Mouse (Mus musculus): Measurements from ENCODE around the gene Loxl3.

The Loxl3 gene

DNA sequence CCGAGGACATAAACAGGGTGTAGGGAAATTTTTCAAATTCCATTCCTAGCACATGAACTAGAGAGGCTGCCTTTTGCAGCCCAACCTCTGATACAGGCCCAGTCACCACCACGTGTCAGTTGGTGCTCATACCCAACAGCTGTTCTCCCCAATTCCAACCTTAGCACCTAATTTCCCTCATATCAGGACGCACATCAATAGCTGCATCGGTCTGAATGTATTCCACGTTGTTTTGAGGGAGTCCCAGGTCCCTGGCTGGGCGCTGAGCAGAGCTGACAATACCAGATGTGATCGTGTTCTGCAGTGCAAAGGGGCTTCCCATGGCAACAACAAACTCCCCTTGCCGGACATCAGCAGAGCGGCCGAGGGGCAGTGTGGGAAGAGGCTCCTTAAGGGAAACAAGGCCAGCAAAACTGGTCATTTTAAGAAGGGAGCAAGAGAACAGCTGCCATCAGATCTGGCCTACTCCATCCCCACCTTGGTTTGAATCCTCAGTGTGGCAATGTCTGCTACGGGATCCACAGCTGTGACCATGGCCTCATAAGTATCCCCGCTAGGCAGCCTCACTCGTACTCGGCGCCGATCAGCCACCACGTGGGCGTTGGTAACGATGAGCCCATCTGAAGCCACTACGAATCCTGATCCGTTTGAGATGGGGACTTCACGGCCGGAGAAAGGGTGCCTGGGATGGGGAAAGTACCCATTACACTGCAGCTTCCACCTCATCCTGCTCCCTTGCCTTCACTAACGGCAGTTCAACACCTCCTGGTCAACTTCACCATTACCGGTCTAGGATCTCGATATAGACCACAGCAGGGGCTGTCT lies 19.4 kb downstream of the Loxl3 start:
- no peak for DNase-seq (ENCODE audit: low spot score in 2 of 2)

DNA sequence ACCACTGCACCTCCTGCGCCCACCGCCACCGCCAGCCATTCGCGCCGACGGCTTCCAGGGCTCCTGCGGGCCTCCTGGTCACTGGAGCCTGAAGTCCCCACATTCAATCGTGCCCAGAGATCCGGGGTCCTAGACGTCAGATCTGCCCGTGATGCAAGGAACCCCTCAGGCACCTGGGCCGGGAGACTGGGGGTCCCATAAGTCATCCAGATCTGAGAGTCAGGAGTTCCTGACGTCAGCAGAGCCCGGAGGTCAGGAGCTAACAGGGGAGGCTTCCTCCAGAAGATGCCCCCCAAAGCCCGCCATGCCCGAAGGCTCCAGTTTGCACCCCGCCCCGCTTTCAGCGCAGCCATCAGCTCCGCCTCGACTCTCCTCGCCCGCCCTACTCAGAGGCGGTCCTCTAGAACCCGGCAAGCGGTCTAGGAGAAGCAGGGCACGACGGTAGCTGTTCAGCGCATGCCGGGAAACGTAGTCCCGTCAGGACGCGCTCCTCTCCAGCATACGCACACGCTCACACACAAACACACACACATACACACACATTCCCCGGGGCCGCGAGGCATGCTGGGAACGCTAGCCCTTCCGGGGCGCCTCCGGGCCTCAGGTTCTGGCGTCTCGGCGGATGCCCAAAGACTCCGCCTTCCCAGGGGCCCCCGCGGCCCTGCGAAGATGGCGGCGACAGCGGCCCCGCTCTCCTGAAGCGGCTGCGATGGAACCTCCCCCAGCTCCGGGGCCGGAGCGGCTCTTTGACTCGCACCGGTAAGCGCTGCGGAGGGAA lies 20.3 kb downstream of the Loxl3 start, which contains the start of gene Aup1:
Aup1 (plus strand) TSS at position 448 of the 778 bp plus-strand sequence.
- DNase-seq (ENCODE audit: low spot score in 2 of 2), result peak; percentile 96

DNA sequence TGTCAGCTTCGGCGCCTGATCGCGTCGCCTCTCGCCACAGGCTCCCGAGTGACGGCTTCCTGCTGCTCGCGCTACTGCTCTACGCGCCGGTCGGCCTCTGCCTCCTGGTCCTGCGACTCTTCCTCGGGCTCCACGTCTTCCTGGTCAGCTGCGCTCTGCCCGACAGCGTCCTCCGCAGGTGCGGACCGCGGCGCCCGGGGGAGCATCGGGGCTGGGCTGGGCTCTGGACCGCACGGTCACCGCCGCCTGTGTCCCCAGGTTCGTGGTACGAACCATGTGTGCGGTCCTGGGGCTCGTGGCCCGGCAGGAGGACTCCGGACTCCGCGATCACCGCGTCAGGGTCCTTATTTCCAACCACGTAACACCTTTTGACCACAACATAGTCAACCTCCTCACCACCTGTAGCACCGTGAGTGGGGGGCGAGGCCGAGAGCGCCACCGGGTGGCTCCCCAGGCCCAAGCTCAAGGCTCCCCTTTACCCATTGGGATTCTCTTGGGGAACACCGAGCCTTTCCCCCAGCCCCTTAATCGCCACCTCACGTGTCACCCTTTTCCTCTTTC lies 21.0 kb downstream of the Loxl3 start, which contains the start of gene Htra2:
Htra2 (minus strand) TSS at position 403 of the 561 bp plus-strand sequence.
- DNase-seq (ENCODE audit: low spot score in 2 of 2), result peak in 1 of 2 experiments; percentile 47

DNA sequence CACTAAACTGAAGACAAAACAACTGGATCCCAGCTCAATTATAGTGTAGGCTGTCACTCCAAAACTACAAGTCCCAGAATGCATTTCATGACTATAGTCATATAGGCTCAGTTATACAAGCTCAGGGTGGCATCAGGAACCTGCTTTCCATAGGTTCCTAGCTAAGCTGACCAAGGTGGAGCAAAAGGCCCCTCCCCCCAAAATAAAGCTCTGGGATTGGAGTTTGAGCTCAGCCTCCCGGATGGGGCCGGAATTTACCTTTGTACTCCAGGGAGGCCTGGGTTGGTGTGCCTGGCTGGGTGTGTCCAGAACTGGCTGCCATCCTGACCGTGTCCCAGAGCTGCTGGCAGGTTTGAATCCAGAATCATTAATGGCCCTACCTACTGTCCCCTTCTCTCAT lies 23.8 kb downstream of the Loxl3 start, which contains the start of gene Dqx1:
Dqx1 (plus strand) TSS at position 55 of the 400 bp plus-strand sequence.
- DNase-seq (ENCODE audit: low spot score in 2 of 2), result no peak

DNA sequence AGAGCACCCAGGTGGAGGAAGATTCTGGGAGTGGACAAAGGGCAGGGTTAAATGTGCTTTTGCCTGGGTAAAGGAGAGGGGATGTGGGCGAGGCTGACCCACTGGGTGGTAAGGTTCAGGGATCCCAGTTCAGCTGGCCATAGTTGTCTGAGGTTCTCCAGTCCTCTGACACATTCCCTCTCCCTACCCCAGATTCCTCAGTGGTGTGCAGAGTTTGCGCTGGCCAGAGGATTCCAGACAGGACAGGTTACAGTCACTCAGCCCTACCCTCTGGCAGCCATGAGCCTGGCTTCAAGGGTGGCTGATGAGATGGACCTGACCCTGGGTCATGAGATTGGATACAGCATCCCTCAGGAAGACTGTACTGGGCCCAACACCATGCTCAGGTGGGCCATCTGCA lies 24.8 kb downstream of the Loxl3 start:
- DNase-seq (ENCODE audit: low spot score in 2 of 2), result no peak

DNA sequence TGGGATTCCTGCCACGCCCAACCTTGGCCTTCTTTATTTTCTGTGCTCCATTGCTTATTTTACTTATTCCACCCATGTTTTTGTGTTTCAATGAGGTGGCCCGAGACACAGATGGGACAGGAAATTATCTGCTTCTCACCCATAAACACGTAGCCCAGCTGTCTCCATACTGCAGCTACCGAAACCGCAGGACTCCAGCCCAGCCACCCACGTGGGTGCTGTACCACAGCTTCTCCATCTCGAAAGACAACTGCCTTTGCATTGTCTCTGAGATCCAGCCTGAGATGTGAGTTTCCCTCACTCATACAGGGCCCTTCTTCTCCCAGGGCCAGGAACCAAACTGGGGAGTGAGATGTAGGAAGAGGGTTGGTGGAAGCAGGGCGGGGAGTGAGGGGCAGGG lies 32.0 kb downstream of the Loxl3 start:
- no peak for DNase-seq (ENCODE audit: low spot score in 2 of 2)

DNA sequence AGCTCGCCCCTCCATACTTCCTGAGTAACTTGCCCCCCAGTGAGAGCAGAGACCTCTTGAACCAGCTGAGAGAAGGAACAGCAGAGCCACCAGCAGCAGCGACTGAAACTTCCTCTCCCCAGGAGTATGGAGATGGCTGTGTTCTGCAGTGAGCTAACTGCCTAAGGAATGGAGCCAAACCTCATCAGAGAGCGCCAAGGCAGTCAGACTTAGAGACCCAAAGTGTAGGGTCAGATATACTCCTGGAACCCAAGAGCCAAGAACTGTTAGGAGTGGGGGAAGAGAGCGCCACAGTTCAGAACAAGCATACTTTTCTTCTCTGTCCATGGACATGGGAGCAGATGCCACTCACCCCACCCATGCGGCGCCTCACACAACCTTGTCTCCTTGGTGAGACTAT lies 32.5 kb downstream of the Loxl3 start:
- DNase-seq (ENCODE audit: low spot score in 2 of 2), result no peak

DNA sequence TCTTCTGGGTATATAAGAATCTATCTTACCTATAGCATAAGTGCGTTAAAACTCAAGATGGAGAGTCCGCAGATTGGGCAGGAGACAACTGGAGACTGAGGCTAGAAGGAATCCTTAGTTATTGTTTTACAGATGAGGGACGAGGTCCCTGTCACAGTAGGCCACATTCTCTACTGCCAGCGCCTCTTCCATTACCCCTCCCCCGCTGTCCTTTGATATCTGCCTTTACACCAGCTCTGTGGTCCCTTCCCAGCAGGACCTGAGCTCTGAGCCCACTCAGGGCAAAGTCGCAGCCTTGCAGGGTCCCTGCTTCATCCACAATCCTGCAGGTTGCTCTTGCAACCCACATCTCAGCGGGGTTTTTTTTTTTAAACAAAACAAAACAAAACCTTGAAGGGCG lies 34.2 kb downstream of the Loxl3 start:
- DNase-seq (ENCODE audit: low spot score in 2 of 2), result no peak

DNA sequence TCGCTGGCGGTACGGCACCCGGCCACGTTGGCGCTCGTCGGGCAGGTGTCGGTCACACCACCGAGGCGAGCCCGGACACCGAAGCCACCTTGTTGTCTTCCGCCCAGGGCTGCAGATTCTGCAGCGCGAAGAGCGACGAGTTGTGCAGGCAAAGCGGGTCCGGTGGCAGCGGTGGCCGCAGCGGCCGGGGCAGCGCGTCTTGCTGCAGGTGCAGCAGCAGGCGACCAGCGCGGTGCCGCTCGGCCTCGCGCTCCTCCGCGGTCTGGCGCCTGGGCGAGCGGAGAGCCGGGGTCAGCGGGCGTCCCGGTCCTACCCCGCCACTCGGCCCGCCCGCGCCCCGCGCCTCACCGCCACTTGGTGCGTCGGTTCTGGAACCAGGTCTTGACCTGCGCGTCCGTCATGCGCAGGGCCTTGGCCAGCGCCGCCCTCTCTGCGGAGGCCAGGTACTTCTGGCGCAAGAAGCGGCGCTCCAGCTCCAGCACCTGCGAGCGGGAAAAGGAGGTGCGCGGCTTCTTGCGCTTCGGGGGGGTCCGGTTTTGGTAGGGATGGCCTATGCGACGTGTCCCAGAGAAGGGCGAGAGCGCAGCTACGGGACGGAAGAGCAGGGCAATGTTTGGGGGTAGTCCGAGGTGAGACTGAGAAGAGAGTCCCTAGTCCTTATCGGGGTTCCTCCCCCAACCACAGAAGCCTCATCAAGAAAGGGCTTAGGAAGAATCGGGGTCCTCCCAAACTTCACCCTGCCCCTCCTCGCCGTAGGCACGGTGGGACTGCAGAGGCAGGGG lies 34.9 kb downstream of the Loxl3 start:
- no peak for DNase-seq (ENCODE audit: low spot score in 2 of 2)

DNA sequence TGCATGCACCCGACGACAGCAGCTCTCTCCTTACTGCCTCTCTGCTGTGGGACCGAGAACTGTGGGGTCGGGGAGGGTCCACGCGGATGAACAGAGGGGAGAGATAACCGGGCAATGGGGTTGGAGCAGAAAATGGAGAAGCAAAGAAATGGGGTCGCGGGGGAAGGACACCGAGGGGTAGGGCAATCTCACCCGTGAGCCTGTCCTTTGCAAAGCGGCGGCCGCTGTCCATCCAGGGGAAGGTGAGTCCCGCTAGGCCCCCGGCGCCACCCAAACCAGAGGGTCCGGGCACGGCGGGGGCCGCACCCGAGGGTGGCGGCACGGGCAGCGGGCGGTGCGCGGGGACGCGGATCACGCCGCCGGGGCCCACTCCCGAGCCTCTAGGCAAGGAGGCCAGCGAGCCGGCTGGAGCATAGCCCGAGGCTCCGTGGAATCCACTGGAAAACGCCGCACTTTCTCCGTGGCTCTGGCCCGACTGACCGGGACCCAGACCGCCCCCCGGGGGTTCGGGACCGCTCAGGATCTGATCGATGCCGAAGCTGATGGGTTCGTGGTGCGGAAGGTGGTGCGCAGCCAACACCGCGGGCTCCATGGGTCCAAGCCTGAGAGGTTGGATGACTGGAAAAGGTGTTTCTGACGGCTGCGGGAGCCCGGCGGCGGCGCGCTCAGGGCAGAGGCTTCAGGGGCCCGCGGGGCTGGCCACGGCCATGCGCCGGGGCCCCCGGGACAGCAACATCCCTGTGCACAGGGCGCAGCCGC lies 35.7 kb downstream of the Loxl3 start:
- DNase-seq (ENCODE audit: low spot score in 2 of 2), result no peak

DNA sequence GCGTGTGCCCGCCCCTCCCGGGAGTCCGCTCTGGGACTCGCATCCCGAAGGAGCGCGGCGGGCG lies 36.1 kb downstream of the Loxl3 start, which contains the start of gene Tlx2:
Tlx2 (minus strand) TSS at position 47 of the 64 bp plus-strand sequence.
- no peak for DNase-seq (ENCODE audit: low spot score in 2 of 2)

DNA sequence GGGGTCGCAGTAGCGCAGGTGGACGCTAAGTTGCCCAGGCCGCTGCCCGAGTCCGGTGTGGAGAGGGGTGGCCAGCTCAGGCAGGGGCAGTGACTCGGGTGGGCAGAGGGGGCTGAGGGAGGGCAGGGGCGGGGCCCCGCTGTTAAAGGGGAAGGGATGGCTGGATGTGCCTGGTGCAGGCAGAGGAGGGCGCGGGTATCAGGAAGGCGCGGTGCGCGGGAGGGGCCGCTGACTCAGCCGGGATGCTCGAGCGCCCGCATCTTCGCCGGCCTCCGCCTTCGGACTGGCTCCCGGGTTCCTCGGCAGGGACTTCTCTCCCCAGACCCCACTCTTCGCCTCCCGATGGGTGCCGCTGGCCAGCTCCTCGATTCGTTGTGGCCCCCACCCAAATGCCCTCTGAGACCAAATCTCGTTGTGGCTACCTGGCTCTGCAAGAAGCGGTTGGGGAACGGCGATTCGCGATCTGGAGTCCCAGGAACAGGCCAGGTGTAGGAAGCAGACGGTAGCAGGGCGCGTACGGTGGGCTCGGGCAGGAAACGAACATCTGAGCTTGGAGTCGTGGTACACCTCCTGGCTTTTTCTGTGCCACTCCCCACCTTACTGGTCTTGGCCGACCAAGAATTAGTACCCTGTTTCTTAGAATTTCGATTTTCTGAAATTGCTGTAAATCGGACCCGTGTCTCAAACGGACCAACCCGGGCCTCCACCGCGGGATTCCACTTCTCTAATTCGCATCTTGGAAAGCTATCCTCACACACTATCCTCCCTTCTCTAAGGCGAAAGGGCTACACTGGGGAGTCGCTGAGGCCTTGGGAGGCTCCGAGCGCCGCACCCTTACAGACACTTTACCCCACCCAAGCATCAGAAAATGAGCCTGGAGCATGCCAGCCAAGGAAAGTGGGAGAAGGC lies 36.6 kb downstream of the Loxl3 start:
- no peak for DNase-seq (ENCODE audit: low spot score in 2 of 2)

DNA sequence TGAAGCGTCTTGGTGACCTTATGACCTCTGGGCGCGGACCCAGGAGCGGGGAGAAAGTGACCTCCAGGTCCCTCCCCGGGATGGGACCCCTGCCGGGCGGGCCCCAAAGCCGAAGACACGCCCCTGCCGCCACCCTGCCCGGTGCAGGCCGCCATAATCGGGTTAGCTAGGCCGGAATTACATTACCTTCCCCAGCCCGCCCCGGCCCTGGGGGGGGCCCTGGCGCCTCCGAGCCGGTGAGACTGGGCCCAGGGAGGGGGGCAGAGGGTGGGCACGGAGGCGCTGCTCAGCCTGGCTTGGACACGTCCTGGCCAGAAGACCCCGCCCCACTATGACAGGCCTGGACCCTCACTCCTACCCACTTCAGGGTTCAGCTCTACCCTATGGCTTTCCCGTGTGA lies 37.2 kb downstream of the Loxl3 start:
- no peak for DNase-seq (ENCODE audit: low spot score in 2 of 2)

DNA sequence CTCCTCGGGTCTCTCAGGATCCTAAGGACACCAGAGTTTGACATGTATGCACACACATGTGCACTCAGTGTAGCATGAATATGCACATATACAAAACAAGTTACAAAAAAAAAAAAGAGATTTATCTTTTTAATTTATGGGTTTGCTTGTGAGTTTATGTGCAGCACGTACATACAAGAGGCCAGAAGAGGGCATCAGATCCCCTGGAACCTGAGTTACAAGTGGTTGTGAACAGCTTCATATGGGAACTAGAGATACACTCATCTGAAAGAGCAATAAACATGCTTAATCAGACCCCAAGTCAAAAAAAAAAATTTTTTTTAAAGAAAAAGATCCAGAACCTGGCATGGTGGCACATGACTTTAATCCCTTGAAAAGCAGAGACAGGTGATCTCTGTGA lies 41.0 kb downstream of the Loxl3 start:
- no peak for DNase-seq (ENCODE audit: low spot score in 2 of 2)

DNA sequence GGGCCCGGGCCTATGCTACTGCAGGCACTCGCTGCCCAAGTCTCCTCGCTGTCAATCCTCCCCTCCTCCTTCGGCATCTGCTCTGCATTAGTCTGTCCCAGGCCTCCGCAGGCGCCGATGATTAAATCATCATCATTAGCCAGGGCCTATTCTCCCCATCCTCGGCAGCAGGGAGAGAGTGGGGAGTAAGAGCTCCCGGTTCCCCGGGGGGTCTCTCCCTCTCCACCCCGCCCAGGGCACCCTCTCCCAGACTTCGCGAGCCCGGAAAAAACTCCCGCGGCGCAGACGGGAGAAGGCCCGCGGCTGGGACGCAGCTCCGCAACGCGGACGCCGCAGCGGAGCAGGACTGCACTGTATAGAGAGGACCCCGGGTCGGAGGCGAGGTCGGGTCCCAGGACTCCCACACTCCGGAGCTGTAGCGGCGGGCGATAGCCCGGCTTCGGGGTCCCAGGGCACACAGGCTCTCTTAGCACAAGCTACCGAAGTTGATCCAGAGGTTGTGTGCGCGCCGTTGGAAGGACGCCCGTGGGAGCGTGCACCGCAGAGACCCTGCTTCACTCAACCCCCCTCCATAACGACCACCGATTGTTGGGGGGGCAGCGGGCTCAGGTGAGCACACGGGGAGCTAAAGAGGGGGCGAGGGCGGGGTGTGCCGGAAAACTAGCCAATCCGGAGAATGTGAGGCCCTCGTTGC lies 43.8 kb downstream of the Loxl3 start, which contains the start of gene Pcgf1:
Pcgf1 (plus strand) TSS at position 240 of the 694 bp plus-strand sequence.
- DNase-seq (ENCODE audit: low spot score in 2 of 2), result no peak

DNA sequence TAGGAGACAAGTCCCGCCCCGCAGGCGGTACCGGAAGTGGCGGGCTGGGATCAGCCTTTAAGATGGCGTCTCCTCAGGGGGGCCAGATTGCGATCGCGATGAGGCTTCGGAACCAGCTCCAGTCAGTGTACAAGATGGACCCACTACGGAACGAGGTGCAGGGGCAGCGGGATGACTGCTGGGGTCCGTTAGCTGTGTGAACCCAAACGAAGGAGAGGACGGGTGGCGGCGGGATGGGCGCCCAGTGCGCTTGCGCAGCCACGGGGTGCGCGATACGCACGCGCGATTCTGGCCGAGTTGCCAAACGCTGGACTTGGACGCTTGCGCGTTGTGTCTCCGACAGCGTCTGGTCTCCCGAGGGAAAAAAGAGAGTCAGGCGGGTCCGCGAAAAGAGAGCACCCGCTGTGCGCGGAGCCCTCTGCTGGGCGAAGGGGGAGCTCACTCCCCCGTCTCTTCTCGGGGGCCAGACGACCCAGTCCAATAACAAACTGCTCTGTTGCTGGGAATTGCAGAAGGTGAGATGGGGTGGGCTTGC lies 44.4 kb downstream of the Loxl3 start:
- DNase-seq (ENCODE audit: low spot score in 2 of 2), result peak; percentile 96 to 99

DNA sequence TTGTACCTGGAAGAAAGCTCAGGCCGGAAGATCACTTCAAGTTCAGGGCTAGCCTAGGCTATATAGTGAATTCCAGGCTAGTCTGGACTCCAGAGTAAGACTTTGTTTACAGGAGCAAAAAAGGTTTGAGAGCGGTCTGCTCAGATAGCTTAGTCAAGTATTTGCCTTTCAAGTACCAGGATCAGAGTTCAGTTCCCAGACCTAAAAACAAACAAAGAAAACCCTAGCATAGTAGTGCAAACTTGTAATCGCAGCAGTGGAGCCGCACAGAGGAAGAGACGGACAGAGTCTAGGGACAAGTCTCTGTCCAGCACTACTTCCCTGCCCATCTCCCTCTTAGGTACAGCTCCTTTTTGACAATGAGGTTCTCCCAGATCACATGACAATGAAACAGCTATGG lies 46.2 kb downstream of the Loxl3 start:
- no peak for DNase-seq (ENCODE audit: low spot score in 2 of 2)

DNA sequence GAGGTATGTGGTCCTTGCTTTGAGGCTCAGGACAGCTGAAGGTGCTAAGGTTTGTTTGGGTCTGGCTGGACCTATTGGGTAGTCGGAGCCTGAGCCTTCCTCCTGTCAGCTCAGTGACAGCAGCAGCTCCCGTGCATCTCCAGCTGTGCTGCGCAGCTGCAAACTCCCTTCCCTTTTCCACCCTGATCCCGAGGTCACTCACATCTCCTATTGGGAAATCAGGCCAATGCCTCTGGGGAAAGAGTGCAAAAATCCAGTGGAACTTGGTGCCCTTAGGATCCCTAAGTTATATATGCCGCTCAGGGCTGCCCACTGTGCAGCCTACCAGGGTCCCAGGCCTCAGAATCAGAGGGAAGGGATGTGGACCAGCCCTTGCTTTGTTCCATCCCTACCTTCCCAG lies 49.5 kb downstream of the Loxl3 start:
- DNase-seq (ENCODE audit: low spot score in 2 of 2), result no peak

DNA sequence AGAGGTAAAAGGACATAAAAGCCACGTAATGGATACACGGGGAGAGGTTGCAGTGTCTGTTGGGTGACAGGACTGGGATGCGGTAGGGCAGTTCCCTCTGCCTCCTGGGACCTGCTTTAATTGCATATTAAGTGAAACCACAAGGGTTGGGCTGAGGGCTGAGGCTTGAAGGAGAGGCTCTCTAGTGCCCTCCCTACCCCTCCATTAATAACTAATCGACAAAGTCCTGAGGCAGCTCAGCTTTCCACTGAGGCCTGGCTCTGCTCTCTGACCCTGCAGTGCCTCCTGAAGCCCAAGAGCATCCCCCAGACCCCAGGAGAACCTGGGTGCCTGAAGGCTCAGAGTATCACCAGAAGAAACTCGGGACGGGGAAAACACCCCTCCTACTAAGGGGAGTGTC lies 50.5 kb downstream of the Loxl3 start:
- no peak for DNase-seq (ENCODE audit: low spot score in 2 of 2)

Measured in frontal cortex, postnatal 10 days (tissue).